Mouse (Mus musculus) liver, embryonic 14.5 days (tissue): Measurements from ENCODE around the gene Uchl5. TPM values are rescaled to one million over a fixed set of nuclear protein-coding genes. Genes with fewer than 3 reads are reported as not detected.

ENCODE experiments used
- ATAC-seq: fragments of 200-750 bp; cut with Nextera tagmentation; 2 replicates; pipeline ENCODE4 v1.8.0; 2017; ENCODE audit warnings: moderate number of reproducible peaks, mild to moderate bottlenecking, moderate library complexity; ENCODE audit not compliant: insufficient read depth
- DNase-seq, 3 experiments: peaks; one replicate each; pipeline ENCODE4 v3.0.0-alpha.2; 2012 to 2013; ENCODE audit warnings: low read depth in 3 of 3, low spot score in 3 of 3
- H3K27ac ChIP-seq: fragments of 300-500 bp; sonication (generic); 2 replicates; pipeline ENCODE4 v1.5.1; 2014; ENCODE audit warnings: moderate library complexity, mild to moderate bottlenecking, control low read depth, inconsistent platforms
- H3K27me3 ChIP-seq: fragments of 300-500 bp; sonication (generic); 2 replicates; pipeline ENCODE4 v1.6.1; 2014; ENCODE audit warnings: mild to moderate bottlenecking, low read length, moderate library complexity; ENCODE audit not compliant: control insufficient read depth, insufficient read depth
- H3K36me3 ChIP-seq: fragments of 300-500 bp; sonication (generic); replicated peaks from 2 replicates; pipeline ENCODE4 v1.6.1; 2014; ENCODE audit warnings: low read depth; ENCODE audit not compliant: control insufficient read depth, insufficient read depth
- H3K4me1 ChIP-seq, 2 experiments: fragments of 200-500 bp in 1 of 2; fragments of 300-500 bp in 1 of 2; sonication (generic) in 1 of 2; replicated peaks; 2 replicates each; pipeline ENCODE4 v1.6.1; 2012 to 2014; ENCODE audit warnings: antibody characterized with exemption in 1 of 2, inconsistent platforms in 1 of 2, low read length in 1 of 2; ENCODE audit not compliant: control insufficient read depth in 2 of 2, insufficient read depth in 2 of 2
- H3K4me2 ChIP-seq: fragments of 300-500 bp; sonication (generic); 2 replicates; pipeline ENCODE4 v1.6.1; 2014; ENCODE audit warnings: low read depth, mild to moderate bottlenecking, control low read depth, moderate library complexity
- H3K4me3 ChIP-seq, 2 experiments: fragments of 200-500 bp in 1 of 2; fragments of 300-500 bp in 1 of 2; sonication (generic) in 1 of 2; 2 replicates each; pipeline ENCODE4 v1.5.1; 2012 to 2014; ENCODE audit warnings: low read depth in 2 of 2, low read length in 2 of 2, mild to moderate bottlenecking in 2 of 2, control low read depth in 1 of 2, inconsistent platforms in 1 of 2, moderate library complexity in 1 of 2; ENCODE audit not compliant: insufficient read depth in 1 of 2
- H3K9ac ChIP-seq: fragments of 300-500 bp; sonication (generic); replicated peaks from 2 replicates; pipeline ENCODE4 v1.6.1; 2014; ENCODE audit warnings: mild to moderate bottlenecking, control low read depth, moderate library complexity
- H3K9me3 ChIP-seq: fragments of 300-500 bp; sonication (generic); 2 replicates; pipeline ENCODE4 v1.6.1; 2016; ENCODE audit warnings: low read length, mixed read lengths; ENCODE audit not compliant: control insufficient read depth
- CTCF ChIP-seq: IDR thresholded peaks from 2 replicates; pipeline ENCODE4 v1.5.1; 2016; ENCODE audit warnings: antibody characterized with exemption, low read depth, control low read depth
- EP300 ChIP-seq: IDR thresholded peaks from 2 replicates; pipeline ENCODE4 v1.6.1; 2016; ENCODE audit warnings: antibody characterized with exemption, low read depth
- WGBS: fragments of 180-500 bp; shearing (Covaris S2); extraction: QIAGEN DNeasy Blood & Tissue Kit; methylation state at CpG from one replicate; pipeline ENCODE4 v1.1.7; 2014; ENCODE audit not compliant: insufficient replicate concordance; 5-methylcytosine and 5-hydroxymethylcytosine counted together
- polyA plus RNA-seq, 2 experiments: library from polyadenylated mRNA; depleted of rRNA in 1 of 2; stranded (reverse) in 1 of 2; unstranded in 1 of 2; fragments of >200 nt; fragmentation: Nextera tagmentation in 1 of 2; extraction: Ambion mirVana in 1 of 2; gene quantifications; 2 replicates each; pipeline versions ENCODE4 v1.2.1 to v1.2.3; 2012 to 2014

The Uchl5 gene
- polyA plus RNA-seq, 2 experiments = 21.4 to 67.9 TPM

DNA sequence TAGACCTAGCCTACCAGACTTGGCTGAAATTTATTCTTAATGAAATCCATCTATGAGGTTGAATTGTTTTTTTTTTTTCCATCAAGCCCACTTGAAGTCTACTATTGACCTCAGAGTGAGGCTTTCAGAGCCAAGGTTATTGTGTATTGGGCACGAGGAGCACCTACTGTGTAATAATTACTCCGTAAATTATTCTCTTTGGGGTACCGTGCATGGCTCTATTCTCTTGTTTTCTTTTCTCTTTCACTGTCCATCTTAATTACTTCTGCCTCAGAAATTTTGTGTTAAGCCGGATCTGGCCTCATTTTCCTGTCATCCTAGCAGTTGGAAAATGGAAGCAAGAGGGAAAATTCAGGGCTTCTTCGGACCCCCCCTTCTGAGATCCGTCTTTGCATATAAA lies 34.9 kb upstream of the Uchl5 start:
- ATAC-seq (no peak), DNase-seq (no peak)
- TF ChIP-seq CTCF = no peak
- no peak for TF ChIP-seq EP300
- Histone ChIP-seq H3K27ac (no peak overlapping the region), H3K9ac (no peak overlapping the region), H3K4me1 (peaks cover 8 to 16% of the 10 kb centered on the region in 2 experiments; a peak in 3 of 4 replicates), H3K36me3 (peaks cover 2% of the 10 kb centered on the region), H3K27me3 (no peaks in the 10 kb centered on the region), H3K4me2 (no peak overlapping the region), H3K4me3 (no peak overlapping the region), H3K9me3 (no peaks in the 10 kb centered on the region)
- 84% methylated on average over 6 of the region's 6 CpGs for WGBS

- no peak overlapping the region for H3K27ac ChIP-seq
- H3K4me2 ChIP-seq = no peak overlapping the region
- DNase-seq = no peak
- H3K9me3 ChIP-seq = no peaks in the 10 kb centered on the region
- 93% methylated on average over 10 of the region's 10 CpGs for WGBS
- H3K9ac ChIP-seq = no peak overlapping the region
- TF ChIP-seq CTCF (no peak), EP300 (no peak)
- no peak for ATAC-seq
- no peaks in the 10 kb centered on the region for H3K27me3 ChIP-seq
- H3K4me1 ChIP-seq = peaks cover 5 to 10% of the 10 kb centered on the region in 2 experiments; a peak in 3 of 4 replicates
- no peak overlapping the region for H3K4me3 ChIP-seq
- H3K36me3 ChIP-seq = peaks cover 2% of the 10 kb centered on the region
Observed at GRCm38 (mm10) chr1:143745871-143746270, 31.2 kb upstream of the Uchl5 start.

DNA sequence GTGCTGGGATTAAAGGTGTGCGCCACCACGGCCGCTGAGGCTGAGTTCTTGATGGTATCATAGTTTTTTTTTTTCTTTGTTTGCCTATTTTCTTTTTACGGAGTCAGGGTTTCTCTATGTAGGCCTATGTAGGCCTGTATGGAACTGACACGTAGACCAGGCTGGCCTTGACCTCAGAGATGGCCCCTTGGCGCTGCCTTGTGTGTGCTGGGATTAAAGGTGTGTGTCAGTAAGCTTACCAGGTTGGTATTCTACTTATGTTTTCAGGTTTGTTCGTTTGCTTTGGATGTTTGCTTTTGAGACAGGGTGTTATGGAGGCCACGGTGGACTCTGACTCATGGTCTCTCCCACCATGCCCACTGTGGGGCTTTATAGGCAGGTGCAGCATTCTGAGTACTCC lies 14.9 kb upstream of the Uchl5 start:
- ATAC-seq (no peak), DNase-seq (no peak)
- H3K36me3 ChIP-seq = no peaks in the 10 kb centered on the region
- no peaks in the 10 kb centered on the region for H3K4me1 ChIP-seq
- H3K27ac ChIP-seq = no peak overlapping the region
- WGBS = 75% methylated on average over 8 of the region's 8 CpGs
- no peak overlapping the region for H3K4me2 ChIP-seq
- H3K27me3 ChIP-seq = no peaks in the 10 kb centered on the region
- no peaks in the 10 kb centered on the region for H3K9me3 ChIP-seq
- no peak for TF ChIP-seq EP300
- no peak for TF ChIP-seq CTCF
- H3K4me3 ChIP-seq = no peak overlapping the region
- no peak overlapping the region for H3K9ac ChIP-seq

DNA sequence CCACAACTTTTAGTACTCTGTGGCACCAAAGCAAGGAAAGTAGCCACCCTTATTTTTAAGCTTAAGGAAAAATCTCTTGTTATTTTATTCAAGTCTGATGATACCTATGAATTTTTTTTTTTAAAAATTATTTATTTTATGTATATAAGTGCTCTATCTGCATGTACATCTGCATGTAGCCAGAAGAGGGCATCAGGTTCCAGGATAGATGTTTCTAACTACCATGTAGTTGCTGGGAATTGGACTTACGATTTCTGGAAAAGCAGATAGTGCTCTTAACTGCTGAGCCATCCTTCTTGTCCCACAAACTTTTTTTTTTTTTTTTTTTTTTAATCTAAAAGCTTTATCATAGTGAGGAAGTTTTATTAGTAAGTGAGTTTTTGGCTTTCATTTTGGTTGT lies 12.6 kb upstream of the Uchl5 start:
- no peaks in the 10 kb centered on the region for H3K36me3 ChIP-seq
- no peak overlapping the region for H3K4me3 ChIP-seq
- H3K4me1 ChIP-seq = no peaks in the 10 kb centered on the region
- no peaks in the 10 kb centered on the region for H3K27me3 ChIP-seq
- ATAC-seq = no peak
- WGBS = 55% methylated on average over 1 of the region's 1 CpGs
- DNase-seq = no peak
- H3K4me2 ChIP-seq = no peak overlapping the region
- TF ChIP-seq CTCF = no peak
- TF ChIP-seq EP300 = no peak
- H3K9me3 ChIP-seq = no peaks in the 10 kb centered on the region
- no peak overlapping the region for H3K9ac ChIP-seq
- no peak overlapping the region for H3K27ac ChIP-seq

DNA sequence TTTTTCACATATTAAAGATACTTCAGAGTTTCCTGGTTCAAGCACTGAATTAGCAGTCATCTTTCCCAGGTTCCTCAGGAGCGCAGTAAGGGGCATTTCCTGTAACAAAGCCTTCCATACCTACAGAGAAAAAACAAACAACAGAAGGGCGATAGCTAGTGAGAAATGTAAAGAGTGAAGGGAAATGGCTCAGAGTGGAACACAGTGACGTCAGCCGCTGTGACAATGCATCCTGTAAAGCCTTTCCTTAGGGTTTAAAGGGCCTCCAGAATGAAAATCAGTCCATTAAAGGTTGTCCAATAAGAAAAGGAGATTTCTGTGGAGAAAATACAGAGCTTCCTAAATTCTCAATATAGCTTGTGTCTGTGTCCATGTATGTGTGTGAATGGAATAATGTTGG lies 11.3 kb upstream of the Uchl5 start:
- ATAC-seq (no peak), DNase-seq (no peak)
- TF ChIP-seq EP300 = no peak
- TF ChIP-seq CTCF = no peak
- Histone ChIP-seq H3K9ac (no peak overlapping the region), H3K9me3 (no peaks in the 10 kb centered on the region), H3K4me3 (no peak overlapping the region), H3K4me1 (no peaks in the 10 kb centered on the region), H3K27me3 (no peaks in the 10 kb centered on the region), H3K36me3 (no peaks in the 10 kb centered on the region), H3K27ac (no peak overlapping the region), H3K4me2 (no peak overlapping the region)
- 71% methylated on average over 4 of the region's 4 CpGs for WGBS

DNA sequence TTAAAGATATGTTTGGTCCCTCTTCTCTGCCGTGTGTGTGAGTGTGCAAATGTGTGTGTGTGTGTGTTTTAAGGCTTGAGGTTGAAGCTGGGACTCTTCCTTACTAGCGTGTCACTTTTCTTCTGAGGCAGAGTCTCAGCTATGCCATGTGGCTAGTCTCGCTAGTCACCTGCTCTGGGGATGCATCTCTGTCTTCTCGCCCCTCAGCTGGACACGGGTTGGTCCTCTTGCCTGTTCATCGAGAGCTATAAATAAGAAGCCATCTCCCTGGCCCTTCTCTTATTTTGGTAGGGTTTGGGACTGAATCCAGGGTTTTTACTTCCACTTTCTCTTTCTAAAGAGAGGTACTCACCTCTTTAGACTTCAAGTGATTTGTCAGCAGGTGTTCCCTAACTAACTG lies 10.8 kb upstream of the Uchl5 start:
- DNase-seq (no peak), ATAC-seq (no peak)
- no peak overlapping the region for H3K4me2 ChIP-seq
- WGBS = 66% methylated on average over 6 of the region's 6 CpGs
- no peaks in the 10 kb centered on the region for H3K27me3 ChIP-seq
- H3K9me3 ChIP-seq = no peaks in the 10 kb centered on the region
- no peaks in the 10 kb centered on the region for H3K4me1 ChIP-seq
- H3K27ac ChIP-seq = no peak overlapping the region
- H3K9ac ChIP-seq = no peak overlapping the region
- TF ChIP-seq EP300 (no peak), CTCF (no peak)
- no peaks in the 10 kb centered on the region for H3K36me3 ChIP-seq
- no peak overlapping the region for H3K4me3 ChIP-seq
